Mouse (Mus musculus) embryonic facial prominence, embryonic 14.5 days (tissue): ENCODE measurements around the gene Slc38a7. TPM values are rescaled to one million over a fixed set of nuclear protein-coding genes. Genes with fewer than 3 reads are reported as not detected.

ENCODE experiments used
- ATAC-seq: fragments of 200-750 bp; cut with Nextera tagmentation; 2 replicates; pipeline ENCODE4 v1.8.0; 2017; ENCODE audit warnings: low read depth, moderate number of reproducible peaks, moderate TSS enrichment
- DNase-seq: peaks from one replicate; pipeline ENCODE4 v3.0.0-alpha.2; 2015; ENCODE audit warnings: low spot score
- H3K27ac ChIP-seq: fragments of 300-500 bp; sonication (generic); replicated peaks from 2 replicates; pipeline ENCODE4 v1.5.1; 2014; ENCODE audit warnings: low read depth, mild to moderate bottlenecking, low read length, moderate library complexity
- H3K27me3 ChIP-seq: fragments of 300-500 bp; sonication (generic); replicated peaks from 2 replicates; pipeline ENCODE4 v1.6.1; 2014; ENCODE audit warnings: low read length; ENCODE audit not compliant: control insufficient read depth, insufficient read depth
- H3K36me3 ChIP-seq: fragments of 300-500 bp; sonication (generic); 2 replicates; pipeline ENCODE4 v1.6.1; 2014; ENCODE audit warnings: low read length, mixed read lengths; ENCODE audit not compliant: control insufficient read depth, insufficient read depth
- H3K4me1 ChIP-seq: fragments of 300-500 bp; sonication (generic); 2 replicates; pipeline ENCODE4 v1.6.1; 2014; ENCODE audit warnings: antibody characterized with exemption, low read length; ENCODE audit not compliant: control insufficient read depth, insufficient read depth
- H3K4me2 ChIP-seq: fragments of 300-500 bp; sonication (generic); 2 replicates; pipeline ENCODE4 v1.6.1; 2014; ENCODE audit warnings: low read depth, mild to moderate bottlenecking, low read length, moderate library complexity, mixed read lengths
- H3K4me3 ChIP-seq: fragments of 300-500 bp; sonication (generic); 2 replicates; pipeline ENCODE4 v1.5.1; 2014; ENCODE audit warnings: low read depth, mild to moderate bottlenecking, low read length
- H3K9ac ChIP-seq: fragments of 300-500 bp; sonication (generic); 2 replicates; pipeline ENCODE4 v1.6.1; 2014; ENCODE audit warnings: low read depth, mild to moderate bottlenecking, low read length, moderate library complexity, mixed read lengths
- H3K9me3 ChIP-seq: fragments of 300-500 bp; sonication (generic); 2 replicates; pipeline ENCODE4 v1.6.1; 2016; ENCODE audit warnings: low read length; ENCODE audit not compliant: control insufficient read depth
- WGBS: fragments of 180-500 bp; shearing (Covaris S2); extraction: QIAGEN DNeasy Blood & Tissue Kit; methylation state at CpG from one replicate; pipeline ENCODE4 v1.1.7; 2014; 5-methylcytosine and 5-hydroxymethylcytosine counted together
- polyA plus RNA-seq: library from polyadenylated mRNA; unstranded; fragments of >200 nt; fragmentation: Nextera tagmentation; extraction: Ambion mirVana; gene quantifications from 2 replicates; pipeline ENCODE4 v1.2.1, GENCODE M21; 2014

Gene Slc38a7
- polyA plus RNA-seq = 13.1 and 15.3 TPM in 2 replicates

- peaks cover under 1% of the 10 kb centered on the region for H3K36me3 ChIP-seq
- WGBS = 14% methylated on average over 22 of the region's 22 CpGs
- ATAC-seq = peak; percentile 97
- H3K4me2 ChIP-seq = peak within 1 kb of the TSS; percentile 61
- peaks cover 5% of the 10 kb centered on the region; the same call in 1 of the 2 replicates for H3K4me1 ChIP-seq
- peak within 1 kb of the TSS; percentile 71 for H3K9ac ChIP-seq
- H3K9me3 ChIP-seq = no peaks in the 10 kb centered on the region
- no peak within 1 kb of the TSS for H3K27ac ChIP-seq
- H3K4me3 ChIP-seq = peak within 1 kb of the TSS; percentile 63
- H3K27me3 ChIP-seq = no peaks in the 10 kb centered on the region
- DNase-seq = peak; percentile 96
Observed at GRCm38 (mm10) chr8:95853102-95853843, at the start of gene Slc38a7. Gene Slc38a7 (minus strand): TSS chr8:95853539.

DNA sequence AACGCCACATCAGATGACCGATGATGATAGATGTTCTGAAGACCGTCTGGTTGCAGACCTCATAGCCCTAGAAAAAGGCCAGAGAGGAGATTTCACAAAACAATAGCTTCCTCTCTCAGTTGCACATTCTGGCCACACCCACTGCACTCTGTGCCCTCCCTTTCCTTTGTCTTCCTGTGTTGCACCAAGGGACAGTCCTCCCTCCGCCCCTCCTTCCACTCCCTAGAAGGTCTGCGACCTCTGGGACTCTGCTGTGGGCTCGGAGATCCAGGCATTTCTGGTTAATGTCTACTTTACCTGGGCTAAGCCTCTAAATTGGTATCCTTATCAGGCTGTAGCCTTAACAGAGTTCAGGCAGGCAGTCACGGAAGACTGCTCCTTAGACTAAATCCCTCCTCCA, 48.5 kb upstream of the Slc38a7 start:
- ATAC-seq = no peak; the same call in 1 of the 2 replicates
- no peaks in the 10 kb centered on the region for H3K27me3 ChIP-seq
- no peak overlapping the region for H3K4me3 ChIP-seq
- WGBS = 33% methylated on average over 7 of the region's 7 CpGs
- H3K27ac ChIP-seq = no peak overlapping the region
- no peak overlapping the region for H3K9ac ChIP-seq
- no peaks in the 10 kb centered on the region for H3K4me1 ChIP-seq
- H3K36me3 ChIP-seq = no peaks in the 10 kb centered on the region
- no peak overlapping the region for H3K4me2 ChIP-seq
- DNase-seq = peak; percentile 23
- H3K9me3 ChIP-seq = no peaks in the 10 kb centered on the region

DNA sequence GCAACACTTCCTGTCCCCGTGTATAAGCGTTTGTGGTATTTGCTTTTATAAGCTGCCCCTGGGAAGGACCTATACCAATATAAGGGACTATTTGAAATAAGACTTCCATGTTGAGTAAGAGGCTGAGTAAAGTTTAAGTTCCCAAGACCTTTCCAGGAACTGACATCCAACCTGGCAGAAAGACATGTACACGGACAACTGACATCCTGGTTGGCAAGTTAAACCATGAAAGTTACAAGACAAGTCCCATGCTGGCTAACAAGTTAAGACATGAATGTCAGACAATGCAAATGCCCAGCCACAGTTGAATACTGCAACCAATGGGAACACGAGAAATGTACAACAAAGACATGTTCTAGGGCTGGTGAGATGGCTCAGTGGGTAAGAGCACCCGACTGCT, 40.4 kb upstream of the Slc38a7 start:
- Histone ChIP-seq H3K27me3 (no peaks in the 10 kb centered on the region), H3K4me2 (no peak overlapping the region), H3K9ac (no peak overlapping the region), H3K9me3 (no peaks in the 10 kb centered on the region), H3K4me1 (no peaks in the 10 kb centered on the region; the same call in 1 of the 2 replicates), H3K4me3 (no peak overlapping the region), H3K36me3 (no peaks in the 10 kb centered on the region), H3K27ac (no peak overlapping the region)
- WGBS = 76% methylated on average over 5 of the region's 5 CpGs
- DNase-seq = no peak
- ATAC-seq = no peak

DNA sequence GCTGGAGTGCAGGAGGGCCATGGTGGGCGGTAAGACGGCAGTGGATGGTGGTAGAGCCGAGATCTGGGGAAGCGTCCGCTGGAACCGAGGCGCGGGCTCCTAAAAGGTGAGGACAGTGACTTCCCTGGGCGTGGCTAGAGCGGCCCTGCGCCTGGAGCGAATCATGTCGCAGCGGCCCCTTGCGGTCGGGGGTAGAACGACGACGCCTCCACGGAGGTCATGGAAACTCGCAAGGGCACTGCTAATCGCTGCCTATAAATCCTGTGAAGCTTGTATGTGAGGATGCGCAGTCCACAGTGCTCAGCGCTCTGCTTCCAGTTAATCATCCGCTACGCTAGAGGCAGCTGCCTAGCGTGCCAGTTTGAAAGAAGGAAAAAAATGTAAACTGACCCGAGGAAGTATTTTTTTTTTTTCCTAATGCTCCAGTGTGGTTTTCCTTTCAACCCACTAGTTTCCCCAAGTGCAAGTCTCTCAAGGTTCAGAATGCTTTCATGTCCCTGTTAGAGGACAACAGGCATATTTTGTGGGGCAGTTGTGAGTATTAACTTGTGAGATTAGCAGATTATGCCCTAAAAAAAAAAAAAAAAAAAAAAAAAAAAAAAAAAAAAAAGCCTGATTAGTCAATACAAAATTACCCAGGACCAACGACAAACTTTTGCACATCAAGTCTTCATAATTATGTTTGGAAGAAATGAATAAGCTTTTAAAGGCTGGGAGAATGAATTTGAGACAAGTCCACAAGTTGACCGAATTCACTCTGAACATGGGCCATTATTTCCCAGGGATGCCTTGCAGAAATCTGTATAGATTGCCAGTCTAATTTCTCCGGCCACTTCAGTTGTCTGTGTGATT, 35.2 kb upstream of the Slc38a7 start, which contains the start of gene Got2:
Gene Got2, minus strand, starts transcription at position 263 of the 852 bp plus-strand sequence.
- Histone ChIP-seq H3K27me3 (no peaks in the 10 kb centered on the region), H3K27ac (peak within 1 kb of the TSS; percentile 52), H3K4me3 (peak within 1 kb of the TSS; percentile 61), H3K9ac (peak within 1 kb of the TSS; percentile 64), H3K9me3 (no peaks in the 10 kb centered on the region), H3K4me2 (peak within 1 kb of the TSS; percentile 90), H3K4me1 (peaks cover 13% of the 10 kb centered on the region), H3K36me3 (no peaks in the 10 kb centered on the region)
- DNase-seq (peak; percentile 92), ATAC-seq (peak; percentile 89)
- 11% methylated on average over 24 of the region's 31 CpGs for WGBS

DNA sequence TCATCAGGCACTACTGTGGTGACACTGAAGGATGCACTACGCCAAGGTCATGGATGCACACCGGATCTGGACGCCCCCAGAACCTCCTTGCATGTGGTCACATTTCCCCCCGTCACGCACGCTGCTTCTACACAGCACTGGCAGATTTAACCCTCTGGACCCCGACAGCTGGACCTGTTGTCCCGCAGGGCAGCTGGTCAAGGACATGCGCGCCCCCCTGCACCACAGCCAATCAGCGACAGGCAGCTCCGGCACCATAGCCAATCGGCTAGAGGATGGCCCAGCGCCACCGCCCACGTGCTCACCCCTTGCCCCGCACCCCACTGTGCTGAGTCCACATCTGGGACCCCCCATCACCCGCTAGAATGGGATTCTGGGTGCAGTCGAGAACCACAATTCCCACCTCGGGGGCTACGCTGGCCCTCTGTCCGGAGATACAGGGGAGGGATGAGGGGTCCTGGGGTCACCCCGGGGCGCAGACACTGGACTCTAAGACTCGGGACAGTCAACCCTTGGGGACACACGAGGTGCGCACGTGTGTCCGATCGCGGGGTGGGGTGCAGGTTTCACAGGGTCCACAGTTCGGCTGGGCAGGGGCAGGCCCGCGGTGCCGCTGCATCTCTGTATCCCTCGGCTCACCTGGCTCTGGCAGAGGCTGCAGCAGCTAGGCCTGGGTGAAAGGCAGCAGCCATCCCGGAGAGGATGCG, 34.4 kb upstream of the Slc38a7 start:
- DNase-seq (peak; percentile 89), ATAC-seq (peak; percentile 96)
- Histone ChIP-seq H3K9me3 (no peaks in the 10 kb centered on the region), H3K36me3 (no peaks in the 10 kb centered on the region), H3K4me3 (peak overlapping the region; percentile 61), H3K27ac (peak overlapping the region; percentile 52), H3K9ac (peak overlapping the region; percentile 64), H3K4me2 (peak overlapping the region; percentile 90), H3K27me3 (no peaks in the 10 kb centered on the region), H3K4me1 (peaks cover 13% of the 10 kb centered on the region)
- WGBS = under 1% methylated on average over 26 of the region's 38 CpGs

- DNase-seq (no peak), ATAC-seq (no peak)
- peaks cover 13% of the 10 kb centered on the region for H3K4me1 ChIP-seq
- no peaks in the 10 kb centered on the region for H3K27me3 ChIP-seq
- no peaks in the 10 kb centered on the region for H3K9me3 ChIP-seq
- WGBS = 60% methylated on average over 17 of the region's 17 CpGs
- H3K4me2 ChIP-seq = peak overlapping the region; percentile 90
- H3K9ac ChIP-seq = peak overlapping the region; percentile 64
- H3K27ac ChIP-seq = peak overlapping the region; percentile 48
- 0 out of 2 replicates have a peak, but pooled peaks cover 3% of the 10 kb centered on the region for H3K36me3 ChIP-seq
- H3K4me3 ChIP-seq = peak overlapping the region; percentile 61
Observed at GRCm38 (mm10) chr8:95886647-95887577, 33.6 kb upstream of the Slc38a7 start.

GRCm38 (mm10) chr8:95885966-95886365, 32.6 kb upstream of the Slc38a7 start:
- H3K9ac ChIP-seq = 0 out of 2 replicates have a peak overlapping the region, but pooled peaks have one; percentile 15
- H3K36me3 ChIP-seq = 0 out of 2 replicates have a peak, but pooled peaks cover 3% of the 10 kb centered on the region
- H3K4me2 ChIP-seq = no peak overlapping the region
- no peaks in the 10 kb centered on the region for H3K9me3 ChIP-seq
- H3K4me1 ChIP-seq = peaks cover 13% of the 10 kb centered on the region
- no peak overlapping the region for H3K4me3 ChIP-seq
- no peak for DNase-seq
- no peaks in the 10 kb centered on the region for H3K27me3 ChIP-seq
- H3K27ac ChIP-seq = no peak overlapping the region
- ATAC-seq = no peak
- 68% methylated on average over 5 of the region's 5 CpGs for WGBS
